Mouse (Mus musculus) intestine, embryonic 15.5 days (tissue): Measurements from ENCODE around the gene Ttll12. TPM values are rescaled to one million over a fixed set of nuclear protein-coding genes. Genes with fewer than 3 reads are reported as not detected.
A peak's percentile ranks its signal among the peaks of the same experiment; 100 is the strongest.

Source experiments
- ATAC-seq: fragments of 200-750 bp; cut with Nextera tagmentation; 2 replicates; pipeline ENCODE4 v1.8.0; 2017; ENCODE audit warnings: moderate TSS enrichment, moderate library complexity
- H3K27ac ChIP-seq: fragments of 300-500 bp; sonication (generic); 2 replicates; pipeline ENCODE4 v1.5.1; 2015; ENCODE audit warnings: mild to moderate bottlenecking, inconsistent platforms
- H3K27me3 ChIP-seq: fragments of 300-500 bp; sonication (generic); replicated peaks from 2 replicates; pipeline ENCODE4 v1.6.1; 2015; ENCODE audit warnings: inconsistent platforms
- H3K36me3 ChIP-seq: fragments of 300-500 bp; sonication (generic); 2 replicates; pipeline ENCODE4 v1.6.1; 2015; ENCODE audit warnings: inconsistent platforms
- H3K4me1 ChIP-seq: fragments of 300-500 bp; sonication (generic); replicated peaks from 2 replicates; pipeline ENCODE4 v1.6.1; 2015; ENCODE audit warnings: inconsistent platforms
- H3K4me2 ChIP-seq: fragments of 300-500 bp; sonication (generic); replicated peaks from 2 replicates; pipeline ENCODE4 v1.6.1; 2015; ENCODE audit warnings: mild to moderate bottlenecking, inconsistent platforms
- H3K4me3 ChIP-seq: fragments of 300-500 bp; sonication (generic); replicated peaks from 2 replicates; pipeline ENCODE4 v1.5.1; 2015; ENCODE audit warnings: inconsistent platforms
- H3K9ac ChIP-seq: fragments of 300-500 bp; sonication (generic); 2 replicates; pipeline ENCODE4 v1.6.1; 2015; ENCODE audit warnings: inconsistent platforms
- H3K9me3 ChIP-seq: fragments of 300-500 bp; sonication (generic); 2 replicates; pipeline ENCODE4 v1.6.1; 2016; ENCODE audit warnings: inconsistent platforms
- WGBS: fragments of 180-500 bp; shearing (Covaris S2); methylation state at CpG from one replicate; pipeline ENCODE4 v1.1.7; 2015; 5-methylcytosine and 5-hydroxymethylcytosine counted together
- polyA plus RNA-seq: library from polyadenylated mRNA; unstranded; fragments of >200 nt; fragmentation: Nextera tagmentation; extraction: Ambion mirVana; gene quantifications from 2 replicates; pipeline ENCODE4 v1.2.1, GENCODE M21; 2015

Gene Ttll12
- polyA plus RNA-seq, 1 experiment from 2014 or later, result 31.0 TPM

DNA sequence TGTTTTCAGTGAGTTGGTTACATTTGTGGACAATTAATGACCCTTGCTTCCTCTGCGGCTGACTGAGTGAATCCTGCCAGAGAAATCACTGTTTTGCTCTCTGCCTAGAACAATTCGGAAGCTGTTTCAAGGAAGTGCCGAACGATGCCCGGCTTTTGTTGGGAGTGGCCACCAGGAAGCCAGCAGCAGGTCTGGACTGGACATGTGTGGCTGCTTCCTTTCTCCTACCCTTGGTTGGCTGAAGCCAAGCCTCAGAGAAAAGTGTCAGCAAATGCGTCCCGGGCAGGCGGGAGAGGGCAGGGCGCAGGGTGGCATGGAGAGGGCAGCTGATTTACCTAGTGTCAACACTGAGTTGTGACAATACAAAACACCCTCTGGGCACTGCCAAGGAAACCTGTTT lies 64.7 kb downstream of the Ttll12 start:
- ATAC-seq, result no peak
- Histone ChIP-seq H3K9ac (no peak overlapping the region), H3K4me1 (peaks cover 23% of the 10 kb centered on the region), H3K27ac (no peak overlapping the region), H3K9me3 (no peaks in the 10 kb centered on the region), H3K4me2 (no peak overlapping the region), H3K4me3 (no peak overlapping the region), H3K27me3 (peaks cover 28% of the 10 kb centered on the region), H3K36me3 (no peaks in the 10 kb centered on the region)
- WGBS, result 57% methylated on average over 9 of the region's 9 CpGs

DNA sequence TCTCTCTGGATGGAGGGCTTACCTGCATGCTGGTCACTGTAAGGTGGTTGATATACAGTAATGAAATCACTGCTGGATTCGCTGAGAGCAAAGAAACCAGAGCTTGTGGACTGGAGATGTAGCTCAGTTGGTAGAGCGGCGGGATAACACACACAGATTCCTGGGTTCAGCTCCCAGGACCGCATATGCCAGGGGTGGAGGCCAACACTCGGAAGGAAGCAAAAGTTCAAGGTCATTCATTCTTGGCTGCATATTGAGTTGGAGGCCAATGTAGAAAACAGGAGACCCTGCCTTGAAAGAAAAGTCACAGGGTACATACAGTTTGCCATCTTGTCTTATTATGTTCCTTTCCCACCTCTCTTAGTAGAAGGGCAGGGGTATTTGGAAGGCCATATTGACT lies 65.2 kb downstream of the Ttll12 start:
- H3K27me3 ChIP-seq, result peaks cover 31% of the 10 kb centered on the region
- no peak overlapping the region for H3K27ac ChIP-seq
- H3K4me3 ChIP-seq, result no peak overlapping the region
- ATAC-seq, result no peak
- no peaks in the 10 kb centered on the region for H3K9me3 ChIP-seq
- no peak overlapping the region for H3K9ac ChIP-seq
- WGBS, result 82% methylated on average over 5 of the region's 5 CpGs
- H3K36me3 ChIP-seq, result no peaks in the 10 kb centered on the region
- peaks cover 23% of the 10 kb centered on the region for H3K4me1 ChIP-seq
- H3K4me2 ChIP-seq, result no peak overlapping the region

DNA sequence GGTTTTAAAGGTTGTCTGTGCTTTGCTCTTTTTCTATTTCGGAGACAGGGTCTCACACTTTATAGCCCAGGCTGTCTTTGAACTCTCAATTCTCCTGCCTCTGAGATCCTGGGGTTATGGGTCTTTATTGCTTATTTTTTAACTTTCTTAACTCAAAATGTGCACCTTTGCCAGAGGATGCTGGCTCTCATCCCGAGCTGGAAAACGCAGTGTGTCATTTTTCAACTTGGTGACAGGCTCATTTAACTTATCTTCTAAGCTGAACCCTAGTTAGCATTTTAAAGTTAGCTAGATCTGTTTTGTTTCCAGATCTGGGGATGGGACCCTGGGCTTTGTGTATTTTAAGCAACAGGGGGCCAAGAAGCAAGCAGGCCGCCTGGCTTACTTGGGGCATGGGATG lies 66.1 kb downstream of the Ttll12 start:
- Histone ChIP-seq H3K27me3 (peaks cover 33% of the 10 kb centered on the region), H3K4me1 (peaks cover 23% of the 10 kb centered on the region), H3K4me2 (no peak overlapping the region), H3K4me3 (no peak overlapping the region), H3K27ac (no peak overlapping the region), H3K9ac (no peak overlapping the region), H3K9me3 (no peaks in the 10 kb centered on the region), H3K36me3 (no peaks in the 10 kb centered on the region)
- 58% methylated on average over 4 of the region's 4 CpGs for WGBS
- no peak for ATAC-seq

GRCm38 (mm10) chr15:83527747-83528146 lies 67.2 kb downstream of the Ttll12 start:
- Histone ChIP-seq H3K4me3 (no peak overlapping the region), H3K4me1 (peaks cover 23% of the 10 kb centered on the region)

GRCm38 (mm10) chr15:83527092-83527437 lies 67.9 kb downstream of the Ttll12 start:
- Histone ChIP-seq H3K36me3 (no peaks in the 10 kb centered on the region), H3K4me1 (peaks cover 23% of the 10 kb centered on the region), H3K9me3 (no peaks in the 10 kb centered on the region), H3K27me3 (peaks cover 33% of the 10 kb centered on the region), H3K4me2 (peak overlapping the region; percentile 96), H3K27ac (no peak overlapping the region), H3K9ac (peak overlapping the region; percentile 53), H3K4me3 (peak overlapping the region; percentile 50)
- ATAC-seq, result peak; percentile 32; the same call in 1 of the 2 replicates
- 1% methylated on average over 26 of the region's 26 CpGs for whole genome bisulfite sequencing

More at GRCm38 (mm10) chr15:83527747-83528146, 67.2 kb downstream of the Ttll12 start:
- no peak overlapping the region for H3K27ac ChIP-seq
- peaks cover 33% of the 10 kb centered on the region for H3K27me3 ChIP-seq
- H3K9me3 ChIP-seq, result no peaks in the 10 kb centered on the region
- no peaks in the 10 kb centered on the region for H3K36me3 ChIP-seq
- ATAC-seq, result no peak
- no peak overlapping the region for H3K4me2 ChIP-seq
- H3K9ac ChIP-seq, result no peak overlapping the region
- 78% methylated on average over 2 of the region's 2 CpGs for WGBS

GRCm38 (mm10) chr15:83526424-83527091 lies 68.4 kb downstream of the Ttll12 start, which contains the start of gene Bik:
TSS of gene Bik (plus strand) at chr15:83526862.
- peak; percentile 81 for ATAC-seq

More at GRCm38 (mm10) chr15:83526424-83527091, 68.4 kb downstream of the Ttll12 start, which contains the start of gene Bik:
- H3K9me3 ChIP-seq, result no peaks in the 10 kb centered on the region
- H3K36me3 ChIP-seq, result no peaks in the 10 kb centered on the region
- under 1% methylated on average over 45 of the region's 45 CpGs for WGBS
- peak within 1 kb of the TSS; percentile 50 for H3K4me3 ChIP-seq
- peaks cover 23% of the 10 kb centered on the region for H3K4me1 ChIP-seq
- H3K27me3 ChIP-seq, result peaks cover 33% of the 10 kb centered on the region
- peak within 1 kb of the TSS; percentile 96 for H3K4me2 ChIP-seq
- H3K9ac ChIP-seq, result peak within 1 kb of the TSS; percentile 53
- H3K27ac ChIP-seq, result no peak within 1 kb of the TSS

Other genes with a start within 250 kb of the Ttll12 start
- gene Arfgap3, start 244.9 kb downstream of the Ttll12 start, polyA plus RNA-seq, result 60.5 and 62.9 TPM in 2 replicates
- 70.8 and 78.1 TPM in 2 replicates for gene Pacsin2, start 130.6 kb downstream of the Ttll12 start, polyA plus RNA-seq
- gene Ttll1, start 84.3 kb downstream of the Ttll12 start, polyA plus RNA-seq, result 17.1 and 18.4 TPM in 2 replicates
- 4.3 and 5.6 TPM in 2 replicates for gene Bik, start 68.3 kb downstream of the Ttll12 start, polyA plus RNA-seq
- 98.0 and 120 TPM in 2 replicates for gene Tspo, start 31.6 kb downstream of the Ttll12 start, polyA plus RNA-seq
- 31.4 TPM in 2 replicates for gene Mcat, start 31.4 kb downstream of the Ttll12 start, polyA plus RNA-seq
- 4.3 and 4.5 TPM in 2 replicates for gene Scube1, start 129.9 kb upstream of the Ttll12 start, polyA plus RNA-seq
- gene Mpped1, start 184.3 kb upstream of the Ttll12 start, polyA plus RNA-seq, result 0.40 and 0.54 TPM in 2 replicates